Mouse (Mus musculus) limb, embryonic 14.5 days (tissue): ENCODE measurements around the gene Ctsc. TPM values are rescaled to one million over a fixed set of nuclear protein-coding genes. Genes with fewer than 3 reads are reported as not detected.
"Not testable (repeated sequence)": the region's sequence is repeated elsewhere in the genome, so short reads cannot be mapped to it uniquely, and the experiment has no call there.

Experiments used
- ATAC-seq: fragments of 200-750 bp; cut with Nextera tagmentation; 2 replicates; pipeline ENCODE4 v1.8.0; 2017; ENCODE audit warnings: low read depth, moderate number of reproducible peaks, moderate TSS enrichment; ENCODE audit not compliant: low FRiP score
- DNase-seq: peaks from one replicate; pipeline ENCODE4 v3.0.0-alpha.2; 2015; ENCODE audit warnings: low spot score
- H3K27ac ChIP-seq: fragments of 300-500 bp; sonication (generic); replicated peaks from 2 replicates; pipeline ENCODE4 v1.5.1; 2014; ENCODE audit warnings: low read depth, mild to moderate bottlenecking, low read length, moderate library complexity, mixed read lengths
- H3K27me3 ChIP-seq: fragments of 300-500 bp; sonication (generic); 2 replicates; pipeline ENCODE4 v1.6.1; 2014; ENCODE audit warnings: low read length, mixed read lengths; ENCODE audit not compliant: control insufficient read depth, insufficient read depth
- H3K36me3 ChIP-seq: fragments of 300-500 bp; sonication (generic); 2 replicates; pipeline ENCODE4 v1.6.1; 2014; ENCODE audit warnings: mild to moderate bottlenecking, low read length, moderate library complexity, mixed read lengths; ENCODE audit not compliant: control insufficient read depth, insufficient read depth
- H3K4me1 ChIP-seq: fragments of 300-500 bp; sonication (generic); 2 replicates; pipeline ENCODE4 v1.6.1; 2014; ENCODE audit warnings: antibody characterized with exemption, low read length, mixed read lengths; ENCODE audit not compliant: control insufficient read depth, insufficient read depth
- H3K4me2 ChIP-seq: fragments of 300-500 bp; sonication (generic); replicated peaks from 2 replicates; pipeline ENCODE4 v1.6.1; 2014; ENCODE audit warnings: low read depth, mild to moderate bottlenecking, low read length, moderate library complexity; ENCODE audit not compliant: severe bottlenecking
- H3K4me3 ChIP-seq: fragments of 300-500 bp; sonication (generic); replicated peaks from 2 replicates; pipeline ENCODE4 v1.5.1; 2014; ENCODE audit warnings: low read length
- H3K9ac ChIP-seq: fragments of 300-500 bp; sonication (generic); 2 replicates; pipeline ENCODE4 v1.6.1; 2014; ENCODE audit warnings: mild to moderate bottlenecking, low read depth, low read length, moderate library complexity; ENCODE audit not compliant: severe bottlenecking
- H3K9me3 ChIP-seq: fragments of 300-500 bp; sonication (generic); 2 replicates; pipeline ENCODE4 v1.6.1; 2016; ENCODE audit warnings: low read length; ENCODE audit not compliant: control insufficient read depth
- POLR2A ChIP-seq: fragments of 200-500 bp; IDR thresholded peaks from 2 replicates; pipeline ENCODE4 v1.8.0; 2012; ENCODE audit warnings: inconsistent platforms, mild to moderate bottlenecking, moderate library complexity, borderline replicate concordance; ENCODE audit not compliant: insufficient read depth, insufficient read length; ENCODE audit errors: extremely low read depth
- WGBS: fragments of 180-500 bp; shearing (Covaris S2); extraction: QIAGEN DNeasy Blood & Tissue Kit; methylation state at CpG from one replicate; pipeline ENCODE4 v1.1.7; 2014; 5-methylcytosine and 5-hydroxymethylcytosine counted together
- polyA plus RNA-seq, 2 experiments: library from polyadenylated mRNA; depleted of rRNA in 1 of 2; stranded (reverse) in 1 of 2; unstranded in 1 of 2; fragments of >200 nt; fragmentation: Nextera tagmentation in 1 of 2; extraction: Ambion mirVana in 1 of 2; gene quantifications; 2 replicates each; pipeline versions ENCODE4 v1.2.1 to v1.2.3; 2012 to 2014

Ctsc gene
- polyA plus RNA-seq, 2 experiments: 19.3 to 66.9 TPM

DNA sequence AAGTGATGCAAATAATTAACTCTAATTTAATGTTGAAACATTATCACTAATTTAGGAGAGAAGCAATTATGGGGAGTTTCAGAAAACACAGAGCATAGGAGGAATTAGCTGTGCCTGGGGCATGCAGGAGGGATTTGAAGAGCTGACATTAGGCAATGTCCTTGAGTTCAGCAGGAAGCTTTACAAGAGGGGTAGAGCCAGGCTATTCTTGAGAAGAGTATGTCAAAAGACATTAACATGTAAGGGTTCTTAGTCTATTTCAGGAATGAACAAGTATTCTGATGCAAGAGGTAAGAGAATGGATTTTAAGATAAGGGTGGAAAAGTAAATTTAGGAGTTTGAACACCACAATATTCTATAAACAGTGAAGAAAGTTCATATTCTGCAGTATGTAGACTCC lies 33.4 kb upstream of the Ctsc start:
- Histone ChIP-seq H3K4me1 (no peaks in the 10 kb centered on the region), H3K27ac (no peak overlapping the region)

DNA sequence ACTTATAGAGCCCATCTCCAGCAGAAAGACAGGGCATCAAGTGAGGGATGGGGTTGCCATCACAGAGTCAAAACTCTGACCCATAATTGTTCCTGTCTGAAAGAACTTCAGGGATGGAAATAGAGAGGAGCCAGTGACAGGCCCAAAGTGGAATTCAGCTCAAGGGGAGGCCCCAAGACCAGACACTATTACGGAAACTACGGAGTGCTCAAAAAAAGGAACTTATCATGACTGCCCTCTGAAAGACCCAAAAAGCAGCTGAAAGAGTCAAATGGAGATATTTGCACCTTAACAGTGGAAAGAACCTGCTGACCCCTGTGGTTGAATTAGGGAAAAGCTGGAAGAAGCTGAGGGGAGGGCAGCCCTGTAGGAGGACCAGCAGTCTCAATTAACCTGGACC lies 27.5 kb upstream of the Ctsc start:
- H3K9ac ChIP-seq, H3K36me3 ChIP-seq, H3K4me2 ChIP-seq, H3K27ac ChIP-seq, H3K4me3 ChIP-seq, H3K27me3 ChIP-seq, H3K4me1 ChIP-seq, DNase-seq, ATAC-seq, H3K9me3 ChIP-seq: not testable (repeated sequence)
- 95% methylated on average over 2 of the region's 2 CpGs for WGBS

More for the DNA sequence above, 33.4 kb upstream of the Ctsc start:
- Histone ChIP-seq H3K36me3 (no peaks in the 10 kb centered on the region), H3K4me3 (no peak overlapping the region), H3K27me3 (no peaks in the 10 kb centered on the region), H3K4me2 (no peak overlapping the region), H3K9me3 (no peaks in the 10 kb centered on the region), H3K9ac (no peak overlapping the region)
- DNase-seq: no peak
- no peak for TF ChIP-seq POLR2A
- ATAC-seq: no peak

DNA sequence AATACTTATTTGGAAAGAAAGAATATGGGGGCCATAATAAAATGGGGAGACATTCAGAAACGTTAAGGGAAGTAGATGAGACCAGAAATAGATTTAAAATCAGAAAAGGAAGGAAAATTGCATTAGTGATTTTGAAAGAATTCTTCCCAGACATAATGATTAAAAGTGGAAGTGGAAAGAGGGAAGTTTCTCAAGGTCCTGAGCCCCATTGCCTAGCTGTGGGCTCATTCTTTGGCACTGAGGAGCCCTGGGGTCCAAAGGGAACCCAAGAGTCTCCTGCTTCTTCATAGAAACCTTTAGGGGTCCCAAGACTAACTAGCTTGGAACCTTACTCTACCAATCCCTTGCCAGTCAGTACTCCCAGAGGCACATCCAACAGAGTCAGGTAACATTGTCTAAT lies 26.4 kb upstream of the Ctsc start:
- ATAC-seq (no peak), DNase-seq (no peak)
- Histone ChIP-seq H3K27ac (no peak overlapping the region), H3K4me3 (no peak overlapping the region), H3K4me2 (no peak overlapping the region), H3K27me3 (no peaks in the 10 kb centered on the region), H3K4me1 (no peaks in the 10 kb centered on the region), H3K9ac (no peak overlapping the region), H3K9me3 (no peaks in the 10 kb centered on the region), H3K36me3 (no peaks in the 10 kb centered on the region)
- TF ChIP-seq POLR2A: no peak
- WGBS: 60% methylated on average over 1 of the region's 1 CpGs

DNA sequence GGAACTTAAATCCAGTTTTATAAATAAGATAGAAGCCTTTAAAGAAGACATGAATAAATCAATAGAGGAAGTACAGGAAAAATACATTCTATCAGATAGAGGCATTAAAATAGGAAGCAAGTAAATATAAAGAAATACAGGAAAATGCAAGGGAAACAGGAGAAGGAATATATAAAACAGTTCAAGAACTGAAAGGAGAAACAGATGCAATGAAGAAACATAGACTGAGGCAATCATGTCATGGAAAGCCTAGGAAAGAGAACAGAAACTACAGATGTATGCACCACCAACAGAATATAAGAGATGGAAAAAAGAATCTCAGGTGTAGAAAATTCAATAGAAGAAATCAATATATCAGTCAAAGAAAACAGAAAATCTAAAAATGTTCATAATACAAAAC lies 25.8 kb upstream of the Ctsc start:
- ATAC-seq (no peak), DNase-seq (no peak)
- Histone ChIP-seq H3K36me3 (no peaks in the 10 kb centered on the region), H3K4me2 (no peak overlapping the region), H3K9me3 (no peaks in the 10 kb centered on the region), H3K4me1 (no peaks in the 10 kb centered on the region), H3K4me3 (no peak overlapping the region), H3K9ac (no peak overlapping the region), H3K27ac (no peak overlapping the region), H3K27me3 (no peaks in the 10 kb centered on the region)
- TF ChIP-seq POLR2A: no peak

DNA sequence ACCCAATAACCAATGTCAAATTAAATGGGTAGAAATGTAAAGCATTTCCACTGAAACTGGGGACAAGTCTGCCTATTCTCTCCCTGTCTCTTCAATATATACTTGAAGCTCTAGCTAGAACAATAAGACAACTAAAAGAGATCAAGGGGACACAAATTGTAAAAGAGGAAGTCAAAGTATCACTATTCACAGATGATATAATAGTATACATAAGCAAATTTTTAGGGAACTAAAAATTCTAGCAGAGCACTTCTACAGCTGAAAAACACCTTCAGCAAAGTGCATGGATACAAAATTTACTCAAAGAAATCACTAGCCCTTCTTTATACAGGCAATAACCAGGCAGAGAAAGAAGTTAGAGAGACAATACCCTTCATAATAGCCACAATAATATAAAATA lies 23.0 kb upstream of the Ctsc start:
- TF ChIP-seq POLR2A: no peak
- H3K27me3 ChIP-seq: no peaks in the 10 kb centered on the region
- DNase-seq (no peak), ATAC-seq (no peak)
- H3K9me3 ChIP-seq: no peaks in the 10 kb centered on the region
- no peak overlapping the region for H3K27ac ChIP-seq
- H3K36me3 ChIP-seq: no peaks in the 10 kb centered on the region
- H3K4me1 ChIP-seq: no peaks in the 10 kb centered on the region
- no peak overlapping the region for H3K9ac ChIP-seq
- H3K4me3 ChIP-seq: no peak overlapping the region
- no peak overlapping the region for H3K4me2 ChIP-seq

DNA sequence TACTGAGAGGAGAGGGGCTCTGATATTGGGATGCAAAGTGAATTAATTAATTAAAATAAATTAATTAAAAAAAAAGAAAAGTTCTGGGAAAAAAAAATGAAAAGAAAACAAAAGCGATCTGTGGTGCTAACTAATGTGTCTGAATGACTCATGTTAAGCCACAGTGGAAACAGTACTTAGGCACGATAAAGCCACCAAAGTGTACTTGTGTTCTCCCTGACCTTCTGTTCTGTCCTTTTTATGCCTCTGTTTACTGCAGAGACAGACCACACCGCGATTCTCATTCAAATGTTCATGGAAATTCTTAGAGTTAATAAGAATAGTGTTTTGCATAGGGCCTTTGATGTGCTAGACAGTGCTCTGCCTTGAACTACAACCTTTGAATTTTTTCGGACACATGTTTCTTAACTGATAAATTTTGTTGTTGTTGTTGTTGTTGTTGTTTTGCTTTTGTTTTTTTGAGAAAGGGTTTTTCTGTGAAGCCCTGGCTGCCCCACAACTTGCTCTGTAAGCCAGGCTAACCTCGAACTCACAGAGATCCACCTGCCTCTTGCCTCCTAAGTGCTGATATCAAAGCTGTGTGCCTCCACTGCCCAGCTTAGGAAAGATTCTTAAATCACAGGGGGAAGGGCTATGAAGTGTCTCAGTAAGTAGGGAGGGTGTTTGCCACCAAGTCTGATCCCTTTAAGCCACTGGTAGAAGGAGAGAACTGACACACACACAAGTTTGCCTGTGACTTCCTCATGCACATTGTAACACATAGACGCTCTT lies 18.5 kb upstream of the Ctsc start:
- Histone ChIP-seq H3K4me3 (no peak overlapping the region), H3K27me3 (no peaks in the 10 kb centered on the region), H3K4me1 (no peaks in the 10 kb centered on the region), H3K9ac (no peak overlapping the region), H3K9me3 (no peaks in the 10 kb centered on the region), H3K4me2 (no peak overlapping the region), H3K36me3 (no peaks in the 10 kb centered on the region), H3K27ac (no peak overlapping the region)
- WGBS: 73% methylated on average over 7 of the region's 7 CpGs
- DNase-seq (no peak), ATAC-seq (no peak)
- no peak for TF ChIP-seq POLR2A
